Mouse (Mus musculus): ENCODE data around the gene Gm39566.

Gene Gm39566

GRCm38 (mm10) chr11:69833554-69833953 lies 18.5 kb upstream of the Gm39566 start:
- DNase-seq: no peak

- no peak for DNase-seq
These were observed 13.7 kb upstream of the Gm39566 start for GRCm38 (mm10) chr11:69828832-69829231.

- no peak for DNase-seq
These were observed 8.4 kb upstream of the Gm39566 start for GRCm38 (mm10) chr11:69823456-69823855.

- no peak for DNase-seq
These were observed 7.0 kb upstream of the Gm39566 start, which contains the start of gene Spem1 for GRCm38 (mm10) chr11:69822080-69822479. Gene Spem1 (minus strand): TSS chr11:69822180.

GRCm38 (mm10) chr11:69818871-69819270 lies 3.8 kb upstream of the Gm39566 start:
- DNase-seq: no peak

- DNase-seq: no peak
These were observed 3.3 kb upstream of the Gm39566 start, which contains the start of gene Spem2 for GRCm38 (mm10) chr11:69818365-69818764. Gene Spem2 (minus strand): TSS chr11:69818465.

- no peak for DNase-seq
These were observed 1.4 kb upstream of the Gm39566 start for GRCm38 (mm10) chr11:69816520-69816919.

- no peak for DNase-seq
These were observed 4.8 kb downstream of the Gm39566 start for GRCm38 (mm10) chr11:69810280-69810679.

- no peak for DNase-seq
These were observed 7.5 kb downstream of the Gm39566 start for GRCm38 (mm10) chr11:69807641-69808040.

GRCm38 (mm10) chr11:69806378-69806777 lies 8.7 kb downstream of the Gm39566 start:
- DNase-seq: no peak

GRCm38 (mm10) chr11:69804972-69805909 lies 9.9 kb downstream of the Gm39566 start, which contains the start of gene Tmem102:
Gene Tmem102 (minus strand): TSS chr11:69805624.
- peak; percentile 25 for DNase-seq

GRCm38 (mm10) chr11:69804652-69804940 lies 10.5 kb downstream of the Gm39566 start:
- DNase-seq: no peak

GRCm38 (mm10) chr11:69803786-69804651 lies 11.1 kb downstream of the Gm39566 start:
- peak; percentile 86 for DNase-seq

GRCm38 (mm10) chr11:69803328-69803727 lies 11.8 kb downstream of the Gm39566 start:
- DNase-seq: no peak

GRCm38 (mm10) chr11:69802648-69803105 lies 12.4 kb downstream of the Gm39566 start:
- DNase-seq: peak; percentile 86

GRCm38 (mm10) chr11:69801379-69801977 lies 13.6 kb downstream of the Gm39566 start, which contains the start of gene Fgf11:
Gene Fgf11 (minus strand): TSS chr11:69801857.
- DNase-seq: no peak

GRCm38 (mm10) chr11:69800392-69801197 lies 14.5 kb downstream of the Gm39566 start:
- DNase-seq: peak; percentile 11

GRCm38 (mm10) chr11:69800138-69800391 lies 15.0 kb downstream of the Gm39566 start:
- no peak for DNase-seq

GRCm38 (mm10) chr11:69799394-69800137 lies 15.5 kb downstream of the Gm39566 start:
- DNase-seq: no peak

- DNase-seq: no peak
These were observed 17.2 kb downstream of the Gm39566 start for GRCm38 (mm10) chr11:69797924-69798323.

GRCm38 (mm10) chr11:69795983-69796435 lies 19.1 kb downstream of the Gm39566 start:
- DNase-seq: no peak
